Mouse (Mus musculus) myocyte (in vitro differentiated cells): Measurements from ENCODE around the gene Cacna2d3. TPM values are rescaled to one million over a fixed set of nuclear protein-coding genes. Genes with fewer than 3 reads are reported as not detected.

Experiments
- H3K27me3 ChIP-seq: one replicate; pipeline ENCODE4 v1.6.1; 2011; ENCODE audit not compliant: control insufficient read depth, insufficient read depth, insufficient read length
- H3K36me3 ChIP-seq: one replicate; pipeline ENCODE4 v1.6.1; 2011; ENCODE audit not compliant: control insufficient read depth, insufficient read depth
- H3K4me2 ChIP-seq: one replicate; pipeline ENCODE4 v1.6.1; 2011; ENCODE audit warnings: low read depth, control low read depth
- H3K4me3 ChIP-seq: one replicate; pipeline ENCODE4 v1.5.1; 2011; ENCODE audit warnings: mild to moderate bottlenecking, control low read depth, moderate library complexity
- H3K79me2 ChIP-seq: one replicate; pipeline ENCODE4 v1.6.1; 2011; ENCODE audit not compliant: control insufficient read depth, insufficient read depth
- H3ac ChIP-seq: one replicate; pipeline ENCODE4 v1.6.1; 2011; ENCODE audit not compliant: control insufficient read depth, insufficient read length
- CEBPB ChIP-seq: IDR thresholded peaks from 2 replicates; pipeline ENCODE4 v1.6.1; 2011; ENCODE audit warnings: mild to moderate bottlenecking, moderate library complexity; ENCODE audit not compliant: poor library complexity, insufficient read depth, severe bottlenecking
- E2F4 ChIP-seq: IDR thresholded peaks from one replicate; pipeline ENCODE4 v1.6.1; 2011; ENCODE audit warnings: mild to moderate bottlenecking, control low read depth, moderate library complexity; ENCODE audit not compliant: insufficient read depth
- MAX ChIP-seq: IDR thresholded peaks from one replicate; pipeline ENCODE4 v1.6.1; 2011; ENCODE audit warnings: low read depth, mild to moderate bottlenecking, control low read depth
- MYOD1 ChIP-seq, 3 experiments: IDR thresholded peaks; one replicate each; pipeline ENCODE4 v1.6.1; 2011; ENCODE audit warnings: control low read depth in 2 of 3, low read depth in 2 of 3, mild to moderate bottlenecking in 2 of 3, moderate library complexity in 1 of 3; ENCODE audit not compliant: insufficient read length in 2 of 3, control insufficient read depth in 1 of 3
- MYOG ChIP-seq, 3 experiments: IDR thresholded peaks; one replicate each; pipeline ENCODE4 v1.6.1; 2011; ENCODE audit warnings: control low read depth in 2 of 3, low read depth in 2 of 3, mild to moderate bottlenecking in 2 of 3; ENCODE audit not compliant: insufficient read length in 2 of 3, control insufficient read depth in 1 of 3, insufficient read depth in 1 of 3
- POLR2A ChIP-seq: IDR thresholded peaks from one replicate; pipeline ENCODE4 v1.6.1; 2011; ENCODE audit warnings: low read depth, mild to moderate bottlenecking, control low read depth, moderate library complexity; ENCODE audit not compliant: insufficient read length
- POLR2AphosphoS2 ChIP-seq: IDR thresholded peaks from one replicate; pipeline ENCODE4 v1.6.1; 2011; ENCODE audit warnings: low read depth, control low read depth; ENCODE audit not compliant: insufficient read length
- REST ChIP-seq: IDR thresholded peaks from one replicate; pipeline ENCODE4 v1.6.1; 2011; ENCODE audit warnings: mild to moderate bottlenecking, control low read depth, moderate library complexity; ENCODE audit not compliant: insufficient read depth, insufficient read length
- SRF ChIP-seq: IDR thresholded peaks from one replicate; pipeline ENCODE4 v1.6.1; 2011; ENCODE audit warnings: low read depth; ENCODE audit not compliant: control insufficient read depth, insufficient read length
- TCF12 ChIP-seq: IDR thresholded peaks from one replicate; pipeline ENCODE4 v1.6.1; 2011; ENCODE audit warnings: mild to moderate bottlenecking, control low read depth; ENCODE audit not compliant: poor library complexity, insufficient read depth, severe bottlenecking
- TCF3 ChIP-seq: IDR thresholded peaks from one replicate; pipeline ENCODE4 v1.6.1; 2011; ENCODE audit warnings: low read depth, control low read depth; ENCODE audit not compliant: insufficient read length
- USF1 ChIP-seq: IDR thresholded peaks from one replicate; pipeline ENCODE4 v1.6.1; 2011; ENCODE audit warnings: low read depth, mild to moderate bottlenecking, control low read depth, moderate library complexity
- polyA plus RNA-seq: library from polyadenylated mRNA; unstranded; fragments of >200 nt; fragmentation: generic; extraction: Trizol; gene quantifications from one replicate; pipeline ENCODE4 v1.2.1, GENCODE M21; 2012; ENCODE audit warnings: missing spikeins

Cacna2d3 gene
- polyA plus RNA-seq, 1 experiment: 0.10 TPM

DNA sequence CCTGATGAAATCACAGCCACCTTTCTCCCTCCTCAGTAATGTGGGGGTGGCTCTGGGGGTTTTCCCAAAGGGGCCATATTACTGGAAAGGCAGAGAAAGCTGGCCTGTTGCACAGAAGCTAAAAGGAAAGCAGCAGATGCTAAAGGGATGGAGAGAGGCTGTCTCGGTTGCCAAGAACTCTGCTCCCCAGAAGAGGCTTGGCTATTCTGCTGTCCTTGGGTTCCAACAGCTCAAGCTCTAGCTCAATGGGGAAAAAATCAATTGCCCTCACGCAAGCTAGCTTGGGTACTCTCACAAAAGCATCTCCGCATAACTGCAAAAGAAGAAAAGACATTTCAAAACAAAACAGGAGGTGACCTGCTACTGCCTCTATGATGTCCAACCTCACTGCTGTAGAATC lies 287.9 kb downstream of the Cacna2d3 start:
- Histone ChIP-seq H3K4me3 (no peak overlapping the region), H3K36me3 (no peaks in the 10 kb centered on the region), H3K27me3 (no peaks in the 10 kb centered on the region), H3K79me2 (no peaks in the 10 kb centered on the region), H3ac (no peak overlapping the region), H3K4me2 (no peak overlapping the region)
- TF ChIP-seq POLR2A: no peak
- TF ChIP-seq USF1: no peak
- no peak for TF ChIP-seq POLR2AphosphoS2
- TF ChIP-seq SRF: no peak
- no peak for TF ChIP-seq CEBPB
- TF ChIP-seq TCF12: no peak
- no peak for TF ChIP-seq TCF3
- no peak for TF ChIP-seq MYOG (IDR thresholded peaks at IDR 0.05; ENCODE audit: control insufficient read depth in 1 of 3, insufficient read depth in 1 of 3, insufficient read length in 2 of 3, low read depth in 2 of 3)
- no peak for TF ChIP-seq MAX
- TF ChIP-seq MYOD1 (IDR thresholded peaks at IDR 0.05; ENCODE audit: control insufficient read depth in 1 of 3, insufficient read length in 2 of 3, low read depth in 2 of 3): no peak
- no peak for TF ChIP-seq REST
- no peak for TF ChIP-seq E2F4

DNA sequence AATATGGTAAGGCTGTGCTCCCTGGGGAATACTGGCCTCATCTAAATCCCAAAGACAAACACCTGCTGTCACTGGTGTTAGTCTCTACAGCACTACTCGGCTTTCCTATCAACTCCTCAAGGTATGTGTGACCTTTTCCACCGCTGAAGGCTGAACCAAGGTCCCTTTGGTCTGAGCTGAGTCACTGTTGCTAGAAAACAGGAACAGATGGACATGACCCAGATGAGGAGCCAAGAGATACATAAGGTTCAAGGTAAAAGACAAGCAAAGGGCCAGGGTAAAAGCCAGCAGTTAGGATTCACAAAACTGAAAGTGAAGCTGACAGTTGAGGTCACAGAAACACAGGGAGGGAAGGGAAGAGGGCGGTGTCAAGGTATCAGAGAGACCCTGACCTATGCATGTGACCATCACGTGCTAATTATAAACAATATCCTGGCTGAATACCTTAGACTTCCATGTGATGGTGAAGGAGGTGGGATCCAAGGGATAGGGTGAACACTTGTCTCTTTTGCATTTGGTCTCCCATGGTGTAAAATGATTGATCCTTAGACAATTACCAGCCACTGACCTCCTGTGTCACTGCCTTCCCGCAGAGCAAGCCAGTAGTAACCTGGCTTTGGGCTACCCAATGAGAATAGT lies 288.5 kb downstream of the Cacna2d3 start:
- Histone ChIP-seq H3ac (no peak overlapping the region), H3K79me2 (no peaks in the 10 kb centered on the region), H3K4me2 (no peak overlapping the region), H3K4me3 (no peak overlapping the region), H3K36me3 (no peaks in the 10 kb centered on the region), H3K27me3 (no peaks in the 10 kb centered on the region)
- TF ChIP-seq MAX (no peak), MYOG (IDR thresholded peaks at IDR 0.05; ENCODE audit: control insufficient read depth in 1 of 3, insufficient read depth in 1 of 3, insufficient read length in 2 of 3, low read depth in 2 of 3) (no peak), USF1 (no peak), POLR2A (no peak), E2F4 (no peak)

DNA sequence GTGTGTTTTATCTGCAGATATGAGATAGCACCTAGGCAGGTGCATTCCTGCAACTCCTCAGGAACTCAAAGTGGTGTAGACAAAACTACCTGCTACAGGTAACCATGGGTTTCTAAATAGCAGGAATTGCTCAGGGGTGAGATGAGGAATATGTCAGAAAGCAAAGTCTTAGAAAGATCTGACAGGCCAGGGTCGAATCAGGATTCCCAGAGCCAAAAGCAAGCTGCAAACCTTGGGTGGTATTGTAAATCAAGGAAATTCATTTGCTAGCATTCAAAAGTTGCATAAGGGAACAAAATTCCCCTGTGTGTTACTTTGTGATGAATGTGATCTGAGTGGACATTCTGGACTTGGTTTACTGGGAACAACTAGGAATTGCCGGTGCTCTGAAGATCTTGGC lies 291.9 kb downstream of the Cacna2d3 start:
- no peaks in the 10 kb centered on the region for H3K79me2 ChIP-seq
- TF ChIP-seq POLR2A (no peak), E2F4 (no peak), USF1 (no peak), TCF3 (no peak), REST (no peak), SRF (no peak), MAX (no peak), POLR2AphosphoS2 (no peak), CEBPB (no peak), TCF12 (no peak), MYOG (IDR thresholded peaks at IDR 0.05; ENCODE audit: control insufficient read depth in 1 of 3, insufficient read depth in 1 of 3, insufficient read length in 2 of 3, low read depth in 2 of 3) (no peak)
- H3K4me2 ChIP-seq: no peak overlapping the region
- H3K4me3 ChIP-seq: no peak overlapping the region
- no peaks in the 10 kb centered on the region for H3K27me3 ChIP-seq
- no peak overlapping the region for H3ac ChIP-seq
- no peaks in the 10 kb centered on the region for H3K36me3 ChIP-seq

DNA sequence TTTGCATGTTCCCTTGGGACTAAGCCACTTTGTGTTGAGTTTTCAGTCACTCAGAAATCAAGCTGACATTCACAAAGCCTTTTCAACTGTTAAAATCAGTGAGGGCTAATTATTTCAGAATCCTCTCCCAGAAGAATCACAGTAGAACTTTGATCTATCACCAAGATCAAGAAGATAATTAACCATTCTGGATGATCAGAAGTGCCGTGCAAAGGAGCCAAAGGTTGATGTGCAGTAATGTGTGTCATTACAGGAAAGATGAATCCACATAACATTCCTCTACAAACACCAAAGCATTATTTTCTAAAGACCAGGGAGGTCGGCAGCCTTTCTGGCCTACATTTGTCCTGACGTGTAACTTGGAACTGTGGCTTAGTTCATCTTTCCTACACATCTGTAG lies 296.0 kb downstream of the Cacna2d3 start:
- H3K4me3 ChIP-seq: no peak overlapping the region
- no peak for TF ChIP-seq MYOD1 (IDR thresholded peaks at IDR 0.05; ENCODE audit: control insufficient read depth in 1 of 3, insufficient read length in 2 of 3, low read depth in 2 of 3)
- TF ChIP-seq TCF12: no peak
- TF ChIP-seq MAX: no peak
- TF ChIP-seq TCF3: no peak
- no peak for TF ChIP-seq POLR2AphosphoS2
- no peak for TF ChIP-seq E2F4
- no peak for TF ChIP-seq SRF
- TF ChIP-seq USF1: no peak
- TF ChIP-seq MYOG (IDR thresholded peaks at IDR 0.05; ENCODE audit: control insufficient read depth in 1 of 3, insufficient read depth in 1 of 3, insufficient read length in 2 of 3, low read depth in 2 of 3): no peak
- TF ChIP-seq CEBPB: no peak
- TF ChIP-seq POLR2A: no peak
- no peak for TF ChIP-seq REST
- no peaks in the 10 kb centered on the region for H3K79me2 ChIP-seq
- H3K36me3 ChIP-seq: no peaks in the 10 kb centered on the region
- no peak overlapping the region for H3ac ChIP-seq
- H3K27me3 ChIP-seq: no peaks in the 10 kb centered on the region
- no peak overlapping the region for H3K4me2 ChIP-seq

DNA sequence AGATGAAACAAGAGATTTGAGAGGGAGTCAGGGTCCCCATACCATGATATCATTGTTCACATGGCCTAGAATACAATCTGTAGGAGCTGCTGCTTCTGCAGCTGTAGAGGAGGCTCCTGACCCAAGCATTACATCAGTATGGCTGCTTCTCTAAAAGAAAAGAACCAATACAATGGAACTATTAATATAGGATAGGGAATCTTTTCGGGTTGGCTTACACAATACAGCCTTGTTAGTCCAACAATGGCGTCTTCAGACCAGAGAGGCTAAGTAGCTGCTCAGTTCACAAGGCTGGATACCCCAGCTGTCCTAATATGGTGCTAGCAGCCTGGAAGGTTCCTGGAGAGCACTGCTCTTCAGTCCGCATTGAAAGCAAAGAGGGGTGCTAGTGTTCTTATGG lies 296.5 kb downstream of the Cacna2d3 start:
- TF ChIP-seq POLR2A (no peak), REST (no peak), MYOD1 (IDR thresholded peaks at IDR 0.05; ENCODE audit: control insufficient read depth in 1 of 3, insufficient read length in 2 of 3, low read depth in 2 of 3) (no peak), USF1 (no peak), E2F4 (no peak), TCF12 (no peak), MAX (no peak), POLR2AphosphoS2 (no peak), MYOG (IDR thresholded peaks at IDR 0.05; ENCODE audit: control insufficient read depth in 1 of 3, insufficient read depth in 1 of 3, insufficient read length in 2 of 3, low read depth in 2 of 3) (no peak), TCF3 (no peak), CEBPB (no peak), SRF (no peak)
- H3ac ChIP-seq: no peak overlapping the region
- no peaks in the 10 kb centered on the region for H3K36me3 ChIP-seq
- no peaks in the 10 kb centered on the region for H3K79me2 ChIP-seq
- no peak overlapping the region for H3K4me2 ChIP-seq
- H3K4me3 ChIP-seq: no peak overlapping the region
- no peaks in the 10 kb centered on the region for H3K27me3 ChIP-seq
